Mouse (Mus musculus): ENCODE data around the gene Fam205a2.
"Not testable (repeated sequence)": the region's sequence is repeated elsewhere in the genome, so short reads cannot be mapped to it uniquely, and the experiment has no call there.

Gene Fam205a2

DNA sequence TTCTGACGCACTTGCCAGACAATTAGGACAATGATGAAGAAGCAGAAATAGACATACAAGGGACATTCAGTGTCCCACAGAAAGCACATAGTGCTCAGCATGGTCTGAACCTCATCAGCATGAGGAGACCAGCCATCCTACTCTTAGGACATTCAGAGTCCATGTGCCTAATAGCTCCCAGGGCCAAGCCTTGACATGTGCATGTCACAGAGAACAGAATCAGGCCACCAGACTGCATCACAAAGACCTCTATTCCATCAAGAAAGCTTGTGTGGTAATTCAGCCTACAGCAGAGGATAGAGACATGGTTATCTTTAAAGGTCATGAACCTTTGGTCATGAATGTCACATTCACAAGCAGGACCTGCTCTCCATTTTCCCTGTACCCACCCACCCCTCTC lies at the start of gene Fam205a2:
Gene Fam205a2 (minus strand): TSS at position 101 of the 400 bp plus-strand sequence.
- not testable (repeated sequence) for DNase-seq (ENCODE audit: low spot score)
